Mouse (Mus musculus) kidney, postnatal 25 days (tissue): ENCODE results near the gene Timm8a1.

Source experiments
- DNase-seq, 2 experiments: peaks; one replicate each; pipeline ENCODE4 v3.0.0; 2021; ENCODE audit warnings: mixed read lengths in 2 of 2

The Timm8a1 gene

GRCm38 (mm10) chrX:134525260-134525659, 16.4 kb downstream of the Timm8a1 start:
- no peak for DNase-seq

GRCm38 (mm10) chrX:134523772-134524171, 17.9 kb downstream of the Timm8a1 start:
- no peak for DNase-seq

- DNase-seq: no peak
These were observed 32.2 kb downstream of the Timm8a1 start for GRCm38 (mm10) chrX:134509473-134509872.

- DNase-seq: no peak
These were observed 33.7 kb downstream of the Timm8a1 start for GRCm38 (mm10) chrX:134507977-134508376.

- DNase-seq: no peak
These were observed 41.0 kb downstream of the Timm8a1 start for GRCm38 (mm10) chrX:134500651-134501050.
